Comparison of ENCODE assay signal across 10 mouse cellular contexts in genomic region chr2:75701207-75701606, GRCm38 (mm10). TPM values are rescaled to one million over a fixed set of nuclear protein-coding genes. Genes with fewer than 3 reads are reported as not detected.
DNase-seq lines count a peak whose midpoint lies in the region; ATAC-seq and TF ChIP-seq lines count a peak whose summit lies in the region.
"Had no signal": no experiment of that assay in that cellular context is flagged by ENCODE, and none has a peak within 500 bp of the region (broad histone marks: within the 10 kb centered on the region; RNA-seq: fewer than 3 reads in every experiment).

No protein-coding gene starts in this region.

- TF ChIP-seq CTCF in heart, adult 2 months (IDR thresholded peaks at IDR 0.05): no peak
- no peak for TF ChIP-seq CTCF in lung, adult 2 months (IDR thresholded peaks at IDR 0.05; ENCODE audit: insufficient read depth, low read length)
- no peak for TF ChIP-seq CTCF in stomach, postnatal 0 days (IDR thresholded peaks at IDR 0.05; ENCODE audit: low read depth)

- 27% methylated on average over 3 of the region's 3 CpGs for WGBS in heart, adult 2 months
- WGBS in lung, embryonic 16.5 days: 52% methylated on average over 3 of the region's 3 CpGs
- 33% methylated on average over 3 of the region's 3 CpGs for WGBS in lung, adult 2 months
- 51% methylated on average over 3 of the region's 3 CpGs for WGBS in limb, embryonic 13.5 days
- WGBS in stomach, postnatal 0 days: 53% methylated on average over 3 of the region's 3 CpGs

- 0 out of 2 replicates have a peak overlapping the region, but pooled peaks have one; percentile 10 for H3K9ac ChIP-seq in heart, adult 2 months (ENCODE audit: low read depth, low read length)
- H3K9ac ChIP-seq in lung, embryonic 16.5 days (ENCODE audit: low read length): peak overlapping the region; percentile 97
- H3K9ac ChIP-seq in limb, embryonic 13.5 days: no peak overlapping the region
- H3K9ac ChIP-seq in stomach, postnatal 0 days (ENCODE audit: low read length): peak overlapping the region; percentile 99
- H3K9ac ChIP-seq: forebrain, postnatal 0 days had no signal

- H3K36me3 ChIP-seq in heart, adult 2 months (ENCODE audit: control insufficient read depth, insufficient read depth, low read length): peaks cover 43% of the 10 kb centered on the region
- no peaks in the 10 kb centered on the region; the same call in 1 of the 2 replicates for H3K36me3 ChIP-seq in lung, embryonic 16.5 days (ENCODE audit: control insufficient read depth, insufficient read depth, low read length)
- H3K36me3 ChIP-seq in limb, embryonic 13.5 days: no peaks in the 10 kb centered on the region
- H3K36me3 ChIP-seq in stomach, postnatal 0 days (ENCODE audit: control insufficient read depth, insufficient read depth, low read length): no peaks in the 10 kb centered on the region; the same call in 1 of the 2 replicates

- H3K27me3 ChIP-seq in heart, adult 2 months (ENCODE audit: control insufficient read depth, insufficient read depth, low read length): no peaks in the 10 kb centered on the region
- H3K27me3 ChIP-seq in lung, embryonic 16.5 days (ENCODE audit: control insufficient read depth, insufficient read depth, low read depth, low read length): no peaks in the 10 kb centered on the region
- H3K27me3 ChIP-seq in limb, embryonic 13.5 days: no peaks in the 10 kb centered on the region
- H3K27me3 ChIP-seq in stomach, postnatal 0 days (ENCODE audit: control insufficient read depth, insufficient read depth, low read length): no peaks in the 10 kb centered on the region

- H3K27ac ChIP-seq in heart, adult 2 months: peak overlapping the region; percentile 100
- no peak overlapping the region for H3K27ac ChIP-seq in lung, embryonic 16.5 days (ENCODE audit: low read length)
- H3K27ac ChIP-seq in limb, embryonic 13.5 days: no peak overlapping the region
- peak overlapping the region; percentile 100 for H3K27ac ChIP-seq in stomach, postnatal 0 days (replicated peaks)

- peak overlapping the region; percentile 98 for H3K4me3 ChIP-seq in heart, adult 2 months
- peak overlapping the region; percentile 99 for H3K4me3 ChIP-seq in lung, embryonic 16.5 days (ENCODE audit: low read length)
- H3K4me3 ChIP-seq in lung, adult 2 months (replicated peaks; ENCODE audit: extremely low read depth, low read depth, low read length): no peak overlapping the region
- no peak overlapping the region for H3K4me3 ChIP-seq in limb, embryonic 13.5 days
- H3K4me3 ChIP-seq in stomach, postnatal 0 days (ENCODE audit: low read depth, low read length): peak overlapping the region; percentile 85

- peak overlapping the region; percentile 91 for H3K4me2 ChIP-seq in lung, embryonic 16.5 days (ENCODE audit: low read depth, low read length)
- peak overlapping the region; percentile 80; the same call in 1 of the 2 replicates for H3K4me2 ChIP-seq in limb, embryonic 13.5 days (replicated peaks)
- peak overlapping the region; percentile 79 for H3K4me2 ChIP-seq in stomach, postnatal 0 days (replicated peaks; ENCODE audit: low read depth)

- no peak for TF ChIP-seq POLR2A in heart, adult 2 months (IDR thresholded peaks at IDR 0.05; ENCODE audit: insufficient read depth, low read depth, low read length)
- no peak for TF ChIP-seq POLR2A in lung, adult 2 months (IDR thresholded peaks at IDR 0.05; ENCODE audit: borderline replicate concordance, extremely low read depth, low read depth, low read length)

- H3K79me2 ChIP-seq in heart, adult 2 months (replicated peaks; ENCODE audit: control insufficient read depth, insufficient read depth, low read length): peaks cover 10% of the 10 kb centered on the region

- no peak for TF ChIP-seq EP300 in heart, adult 2 months (IDR thresholded peaks at IDR 0.05; ENCODE audit: insufficient read depth, low read depth, low read length)
- TF ChIP-seq EP300 in stomach, postnatal 0 days (optimal IDR thresholded peaks at IDR 0.05): no peak

- intact Hi-C loops in heart, adult 2 months (cut with DNase I): loop anchor here (10.0 kb wide), 1 partner anchor 96 kb away; no protein-coding TSS in a partner anchor
- intact Hi-C loops in heart, postnatal 10 days (cut with DNase I): no loop called here

- no peaks in the 10 kb centered on the region for H3K9me3 ChIP-seq in lung, embryonic 16.5 days (ENCODE audit: control insufficient read depth, low read length)
- H3K9me3 ChIP-seq in limb, embryonic 13.5 days: no peaks in the 10 kb centered on the region
- no peaks in the 10 kb centered on the region for H3K9me3 ChIP-seq in stomach, postnatal 0 days (ENCODE audit: control insufficient read depth, low read length)

- peaks cover 23% of the 10 kb centered on the region for H3K4me1 ChIP-seq in heart, adult 2 months (ENCODE audit: control insufficient read depth, insufficient read depth, low read length)
- peaks cover 51% of the 10 kb centered on the region for H3K4me1 ChIP-seq in lung, embryonic 16.5 days (replicated peaks; ENCODE audit: control insufficient read depth, insufficient read depth, low read length)
- H3K4me1 ChIP-seq in lung, adult 2 months (ENCODE audit: control insufficient read depth, insufficient read depth, low read length): peaks cover 33% of the 10 kb centered on the region
- H3K4me1 ChIP-seq in limb, embryonic 13.5 days: peaks cover 59% of the 10 kb centered on the region
- no peaks in the 10 kb centered on the region; the same call in none of the 2 replicates for H3K4me1 ChIP-seq in stomach, postnatal 0 days (replicated peaks; ENCODE audit: control insufficient read depth, insufficient read depth)

- no peak for ATAC-seq in lung, embryonic 16.5 days (ENCODE audit: low read depth)
- ATAC-seq in limb, embryonic 13.5 days (ENCODE audit: low FRiP score, low read depth): no peak
- ATAC-seq in stomach, postnatal 0 days (ENCODE audit: low FRiP score, low TSS enrichment): no peak
- ATAC-seq: forebrain, postnatal 0 days had no signal

- peak in 1 of 2 experiments; percentile 28 for DNase-seq in heart, adult 2 months
- no peak for DNase-seq in heart, postnatal 10 days
- DNase-seq in lung, adult 2 months: no peak
- DNase-seq in stomach, postnatal 0 days (ENCODE audit: low spot score): no peak
- no peak for DNase-seq in adrenal gland, adult 8-10 months
- no peak for DNase-seq in gastrocnemius, adult 8-10 months (ENCODE audit: low spot score in 2 of 2)
- DNase-seq: forebrain, postnatal 0 days; lung, postnatal 4 days had no signal

RNA-seq across cellular contexts. Expression of gene Nfe2l2, which starts 3.2 kb away (rescaled TPM):
- total RNA-seq in heart, adult 2 months (2021): 10 to 100 TPM; 56.2 to 67.1 TPM
- polyA plus RNA-seq in heart, adult 2 months (2012; rRNA removed): 36.5 and 52.4 TPM in 2 replicates
- 10 to 100 TPM; 63.5 to 64.6 TPM for total RNA-seq in heart, postnatal 10 days (2021)
- 134 and 137 TPM in 2 replicates for polyA plus RNA-seq in lung, embryonic 16.5 days (2015; fragmentation: Nextera tagmentation; extraction: Ambion mirVana)
- polyA plus RNA-seq in lung, adult 2 months (2012; rRNA removed): 64.7 and 76.3 TPM in 2 replicates
- 32.7 and 34.1 TPM in 2 replicates for polyA plus RNA-seq in limb, embryonic 13.5 days (2015; fragmentation: Nextera tagmentation; extraction: Ambion mirVana)
- 125 and 144 TPM in 2 replicates for polyA plus RNA-seq in stomach, postnatal 0 days (2015; fragmentation: Nextera tagmentation; extraction: Ambion mirVana)
- total RNA-seq in adrenal gland, adult 8-10 months (2022): 100 to 1,000 TPM in 3 of 4 experiments, 10 to 100 TPM in 1; 93.7 to 115 (median 107) TPM
- total RNA-seq in gastrocnemius, adult 8-10 months (2022): 10 to 100 TPM; 31.3 to 37.6 (median 34.7) TPM

RNA-seq across cellular contexts. Expression of gene Hnrnpa3, which starts 42.1 kb away (rescaled TPM):
- total RNA-seq in heart, adult 2 months (2021): 100 to 1,000 TPM; 177 to 180 TPM
- 18.5 and 44.9 TPM in 2 replicates for polyA plus RNA-seq in heart, adult 2 months (2012; rRNA removed)
- 100 to 1,000 TPM; 336 to 360 TPM for total RNA-seq in heart, postnatal 10 days (2021)
- polyA plus RNA-seq in lung, embryonic 16.5 days (2015; fragmentation: Nextera tagmentation; extraction: Ambion mirVana): 298 and 346 TPM in 2 replicates
- polyA plus RNA-seq in lung, adult 2 months (2012; rRNA removed): 17.5 and 36.0 TPM in 2 replicates
- polyA plus RNA-seq in limb, embryonic 13.5 days (2015; fragmentation: Nextera tagmentation; extraction: Ambion mirVana): 344 and 364 TPM in 2 replicates
- polyA plus RNA-seq in stomach, postnatal 0 days (2015; fragmentation: Nextera tagmentation; extraction: Ambion mirVana): 116 and 127 TPM in 2 replicates
- 100 to 1,000 TPM; 269 to 378 (median 343) TPM for total RNA-seq in adrenal gland, adult 8-10 months (2022)
- 100 to 1,000 TPM in 2 of 4 experiments, 10 to 100 TPM in 2; 89.8 to 139 (median 106) TPM for total RNA-seq in gastrocnemius, adult 8-10 months (2022)

Comparison
In these comparisons a context has a peak if more than half of its experiments do, and no peak if none do; other contexts are left out.
1. H3K4me3 ChIP-seq: peak in heart, adult 2 months (single experiment), lung, embryonic 16.5 days (single experiment) and stomach, postnatal 0 days (single experiment); none in lung, adult 2 months (single experiment) and limb, embryonic 13.5 days (single experiment).
2. H3K27ac ChIP-seq: peak in heart, adult 2 months (single experiment) and stomach, postnatal 0 days (single experiment); none in lung, embryonic 16.5 days (single experiment) and limb, embryonic 13.5 days (single experiment).
3. Peak in every context shown above with its lines, with median percentiles within 50 percentile points of each other: H3K4me2 ChIP-seq.